1 mouse cellular context compared by ENCODE assay signal in genomic region chrX:73342068-73342467, GRCm38 (mm10).
TF ChIP-seq lines count a peak whose summit lies in the region.

No protein-coding gene starts in this region.

TF ChIP-seq in CH12.LX, 34 proteins besides CTCF, POLR2A, EP300 and RAD21 (continued from another document):
- no peak for TF ChIP-seq GABPA (IDR thresholded peaks at IDR 0.05; ENCODE audit: insufficient replicate concordance, low read depth, low read length)
- no peak for TF ChIP-seq ETS1 (conservative IDR thresholded peaks at IDR 0.05; ENCODE audit: low read depth, low read length)
